ENCODE assay signal across 15 mouse cellular contexts in genomic region chr8:120103916-120104315, GRCm38 (mm10). TPM values are rescaled to one million over a fixed set of nuclear protein-coding genes. Genes with fewer than 3 reads are reported as not detected.
A peak's percentile ranks its signal among the peaks of the same experiment; 100 is the strongest.
DNase-seq lines count a peak whose midpoint lies in the region; ATAC-seq and TF ChIP-seq lines count a peak whose summit lies in the region.
"Had no signal": no experiment of that assay in that cellular context is flagged by ENCODE, and none has a peak within 500 bp of the region (broad histone marks: within the 10 kb centered on the region; RNA-seq: fewer than 3 reads in every experiment).

No protein-coding gene starts in this region.

- no peak for TF ChIP-seq EP300 in liver, postnatal 0 days (IDR thresholded peaks at IDR 0.05; ENCODE audit: low read depth)
- TF ChIP-seq EP300 in lung, postnatal 0 days (IDR thresholded peaks at IDR 0.05), result peak; percentile 73

- peaks cover 23% of the 10 kb centered on the region; the same call in 1 of the 2 replicates for H3K79me2 ChIP-seq in liver, adult 2 months (ENCODE audit: control insufficient read depth, insufficient read depth, low read length)

- no peak for TF ChIP-seq CTCF in hindbrain, postnatal 0 days (IDR thresholded peaks at IDR 0.05; ENCODE audit: low read depth)
- no peak for TF ChIP-seq CTCF in liver, adult 2 months (IDR thresholded peaks at IDR 0.05; ENCODE audit: low read depth, low read length)
- TF ChIP-seq CTCF in liver, postnatal 0 days (IDR thresholded peaks at IDR 0.05; ENCODE audit: low read depth), result no peak
- no peak for TF ChIP-seq CTCF in lung, postnatal 0 days (IDR thresholded peaks at IDR 0.05)

- H3K27me3 ChIP-seq in hindbrain, embryonic 14.5 days (ENCODE audit: control insufficient read depth, insufficient read depth, low read length), result no peaks in the 10 kb centered on the region
- no peaks in the 10 kb centered on the region for H3K27me3 ChIP-seq in hindbrain, postnatal 0 days (ENCODE audit: insufficient read depth, low read length)
- H3K27me3 ChIP-seq in liver, adult 2 months (ENCODE audit: control insufficient read depth, insufficient read depth, low read length), result no peaks in the 10 kb centered on the region
- no peaks in the 10 kb centered on the region for H3K27me3 ChIP-seq in liver, postnatal 0 days (ENCODE audit: insufficient read depth, low read length)
- H3K27me3 ChIP-seq in embryonic facial prominence, embryonic 15.5 days, result no peaks in the 10 kb centered on the region
- H3K27me3 ChIP-seq in lung, postnatal 0 days (replicated peaks; ENCODE audit: insufficient read depth, low read length), result no peaks in the 10 kb centered on the region
- H3K27me3 ChIP-seq: liver, embryonic 15.5 days had no signal

- 89% methylated on average over 9 of the region's 9 CpGs for WGBS in hindbrain, embryonic 14.5 days
- 82% methylated on average over 9 of the region's 9 CpGs for WGBS in hindbrain, postnatal 0 days
- 83% methylated on average over 9 of the region's 9 CpGs for WGBS in liver, adult 2 months
- 86% methylated on average over 9 of the region's 9 CpGs for WGBS in liver, postnatal 0 days (ENCODE audit: insufficient replicate concordance)
- WGBS in embryonic facial prominence, embryonic 15.5 days, result 88% methylated on average over 9 of the region's 9 CpGs
- 62% methylated on average over 9 of the region's 9 CpGs for WGBS in lung, postnatal 0 days

- H3K36me3 ChIP-seq in hindbrain, embryonic 14.5 days (replicated peaks; ENCODE audit: control insufficient read depth, insufficient read depth), result 0 out of 2 replicates have a peak, but pooled peaks cover 7% of the 10 kb centered on the region
- no peaks in the 10 kb centered on the region for H3K36me3 ChIP-seq in hindbrain, postnatal 0 days (ENCODE audit: insufficient read depth, low read length)
- H3K36me3 ChIP-seq in liver, adult 2 months (ENCODE audit: control insufficient read depth, insufficient read depth, low read length), result no peaks in the 10 kb centered on the region
- H3K36me3 ChIP-seq in liver, postnatal 0 days (replicated peaks; ENCODE audit: insufficient read depth, low read length), result no peaks in the 10 kb centered on the region
- H3K36me3 ChIP-seq in embryonic facial prominence, embryonic 15.5 days, result 0 out of 2 replicates have a peak, but pooled peaks cover 5% of the 10 kb centered on the region
- H3K36me3 ChIP-seq in lung, postnatal 0 days (ENCODE audit: insufficient read depth, low read length), result no peaks in the 10 kb centered on the region
- H3K36me3 ChIP-seq: liver, embryonic 15.5 days had no signal

- H3K27ac ChIP-seq in hindbrain, embryonic 14.5 days, result peak overlapping the region; percentile 43; the same call in 1 of the 2 replicates
- H3K27ac ChIP-seq in hindbrain, postnatal 0 days, result no peak overlapping the region
- peak overlapping the region; percentile 72 for H3K27ac ChIP-seq in liver, adult 2 months (replicated peaks; ENCODE audit: insufficient read depth, low read depth, low read length)
- no peak overlapping the region for H3K27ac ChIP-seq in liver, postnatal 0 days (ENCODE audit: low read depth)
- H3K27ac ChIP-seq in embryonic facial prominence, embryonic 15.5 days (replicated peaks), result peak overlapping the region; percentile 48; the same call in 1 of the 2 replicates
- H3K27ac ChIP-seq in lung, postnatal 0 days (ENCODE audit: low read length), result peak overlapping the region; percentile 79
- H3K27ac ChIP-seq: liver, embryonic 15.5 days had no signal

- no peak for TF ChIP-seq POLR2A in liver, adult 2 months (IDR thresholded peaks at IDR 0.05; ENCODE audit: extremely low read depth, insufficient read depth, low read length)

- no peak for ATAC-seq in hindbrain, embryonic 14.5 days (ENCODE audit: low FRiP score)
- no peak for ATAC-seq in hindbrain, postnatal 0 days
- ATAC-seq in liver, postnatal 0 days, result no peak
- ATAC-seq in embryonic facial prominence, embryonic 15.5 days (ENCODE audit: insufficient number of reproducible peaks, low FRiP score, low TSS enrichment, low read depth), result no peak
- ATAC-seq in lung, postnatal 0 days, result no peak
- ATAC-seq: activated CD4-positive, CD25-positive, alpha-beta regulatory T cell, adult 4 months; forebrain, embryonic 14.5 days had no signal

- peaks cover 26% of the 10 kb centered on the region for H3K4me1 ChIP-seq in hindbrain, embryonic 14.5 days (replicated peaks; ENCODE audit: control insufficient read depth, insufficient read depth, low read length)
- H3K4me1 ChIP-seq in hindbrain, postnatal 0 days (ENCODE audit: insufficient read depth, low read length), result peaks cover 14% of the 10 kb centered on the region
- H3K4me1 ChIP-seq in liver, adult 2 months (ENCODE audit: control insufficient read depth, insufficient read depth, low read length), result peaks cover 10% of the 10 kb centered on the region
- peaks cover 26% of the 10 kb centered on the region for H3K4me1 ChIP-seq in liver, postnatal 0 days (ENCODE audit: insufficient read depth)
- H3K4me1 ChIP-seq in embryonic facial prominence, embryonic 15.5 days, result peaks cover 26% of the 10 kb centered on the region
- peaks cover 6% of the 10 kb centered on the region; the same call in 1 of the 2 replicates for H3K4me1 ChIP-seq in lung, postnatal 0 days (ENCODE audit: insufficient read depth, low read depth, low read length)

- no peak for DNase-seq in hindbrain, embryonic 14.5 days (ENCODE audit: low spot score)
- DNase-seq in hindbrain, postnatal 0 days (ENCODE audit: low spot score), result no peak
- DNase-seq in liver, adult 2 months (ENCODE audit: extremely low read depth, low read depth, low spot score), result no peak
- no peak for DNase-seq in liver, postnatal 0 days
- no peak for DNase-seq in lung, postnatal 0 days (ENCODE audit: low spot score)
- no peak for DNase-seq in natural killer cell, adult 2 months (ENCODE audit: low spot score in 2 of 2)
- DNase-seq: cerebellum, postnatal 25 days; heart, postnatal 10 days; left cerebral cortex, postnatal 4 days; right cerebral cortex, postnatal 4 days; thymus, postnatal 36 days had no signal

- no peak overlapping the region for H3K4me2 ChIP-seq in hindbrain, embryonic 14.5 days (replicated peaks)
- H3K4me2 ChIP-seq in hindbrain, postnatal 0 days (ENCODE audit: low read depth, low read length), result no peak overlapping the region
- H3K4me2 ChIP-seq in liver, postnatal 0 days (ENCODE audit: low read depth, low read length), result no peak overlapping the region
- H3K4me2 ChIP-seq in embryonic facial prominence, embryonic 15.5 days (replicated peaks), result no peak overlapping the region
- H3K4me2 ChIP-seq in lung, postnatal 0 days (replicated peaks; ENCODE audit: low read depth, low read length), result peak overlapping the region; percentile 27; the same call in 1 of the 2 replicates
- H3K4me2 ChIP-seq: liver, embryonic 15.5 days had no signal

- H3K9me3 ChIP-seq in hindbrain, embryonic 14.5 days (ENCODE audit: control insufficient read depth, low read length), result no peaks in the 10 kb centered on the region
- H3K9me3 ChIP-seq in hindbrain, postnatal 0 days (ENCODE audit: low read length), result no peaks in the 10 kb centered on the region
- H3K9me3 ChIP-seq in liver, postnatal 0 days (ENCODE audit: low read length), result no peaks in the 10 kb centered on the region
- no peaks in the 10 kb centered on the region for H3K9me3 ChIP-seq in embryonic facial prominence, embryonic 15.5 days (replicated peaks)
- no peaks in the 10 kb centered on the region for H3K9me3 ChIP-seq in lung, postnatal 0 days (ENCODE audit: low read length)
- H3K9me3 ChIP-seq: liver, embryonic 15.5 days had no signal

- no peak overlapping the region for H3K4me3 ChIP-seq in hindbrain, embryonic 14.5 days (replicated peaks; ENCODE audit: low read length)
- H3K4me3 ChIP-seq in hindbrain, postnatal 0 days (ENCODE audit: low read length), result no peak overlapping the region
- no peak overlapping the region for H3K4me3 ChIP-seq in liver, adult 2 months (ENCODE audit: insufficient read depth, low read depth, low read length)
- no peak overlapping the region for H3K4me3 ChIP-seq in liver, postnatal 0 days (ENCODE audit: low read depth, low read length)
- H3K4me3 ChIP-seq in embryonic facial prominence, embryonic 15.5 days (replicated peaks), result no peak overlapping the region
- H3K4me3 ChIP-seq in lung, postnatal 0 days (ENCODE audit: low read depth, low read length), result no peak overlapping the region
- H3K4me3 ChIP-seq: liver, embryonic 15.5 days had no signal

- no peak overlapping the region for H3K9ac ChIP-seq in hindbrain, embryonic 14.5 days
- no peak overlapping the region for H3K9ac ChIP-seq in hindbrain, postnatal 0 days (replicated peaks; ENCODE audit: low read length)
- H3K9ac ChIP-seq in liver, adult 2 months (ENCODE audit: low read depth, low read length), result no peak overlapping the region
- H3K9ac ChIP-seq in liver, postnatal 0 days (replicated peaks), result no peak overlapping the region
- H3K9ac ChIP-seq in embryonic facial prominence, embryonic 15.5 days, result no peak overlapping the region
- no peak overlapping the region for H3K9ac ChIP-seq in lung, postnatal 0 days (replicated peaks; ENCODE audit: low read depth)
- H3K9ac ChIP-seq: liver, embryonic 15.5 days had no signal

RNA-seq across cellular contexts. Expression of gene Zdhhc7, which starts 2.6 kb away (rescaled TPM):
- polyA plus RNA-seq in hindbrain, embryonic 14.5 days (2014; fragmentation: Nextera tagmentation; extraction: Ambion mirVana), result 25.5 and 26.4 TPM in 2 replicates
- total RNA-seq in hindbrain, postnatal 0 days (2014; rRNA removed), result 37.7 and 46.2 TPM in 2 replicates
- 25.3 and 26.6 TPM in 2 replicates for polyA plus RNA-seq in hindbrain, postnatal 0 days (2015; fragmentation: Nextera tagmentation; extraction: Ambion mirVana)
- 9.6 and 14.4 TPM in 2 replicates for total RNA-seq in liver, adult 2 months (2014; rRNA removed)
- 25.4 and 27.1 TPM in 2 replicates for polyA plus RNA-seq in liver, adult 2 months (2012; rRNA removed)
- polyA plus RNA-seq in liver, postnatal 0 days (2015; fragmentation: Nextera tagmentation; extraction: Ambion mirVana), result 9.9 and 10.8 TPM in 2 replicates
- 31.3 and 35.2 TPM in 2 replicates for polyA plus RNA-seq in embryonic facial prominence, embryonic 15.5 days (2015; fragmentation: Nextera tagmentation; extraction: Ambion mirVana)
- polyA plus RNA-seq in lung, postnatal 0 days (2015; fragmentation: Nextera tagmentation; extraction: Ambion mirVana), result 31.0 and 33.0 TPM in 2 replicates

RNA-seq across cellular contexts. Expression of gene 6430548M08Rik, which starts 10.0 kb away (rescaled TPM):
- polyA plus RNA-seq in hindbrain, embryonic 14.5 days (2014; fragmentation: Nextera tagmentation; extraction: Ambion mirVana), result 40.1 and 42.3 TPM in 2 replicates
- 66.1 and 75.6 TPM in 2 replicates for total RNA-seq in hindbrain, postnatal 0 days (2014; rRNA removed)
- 33.9 and 35.6 TPM in 2 replicates for polyA plus RNA-seq in hindbrain, postnatal 0 days (2015; fragmentation: Nextera tagmentation; extraction: Ambion mirVana)
- total RNA-seq in liver, adult 2 months (2014; rRNA removed), result 2.9 and 3.0 TPM in 2 replicates
- 2.0 and 2.4 TPM in 2 replicates for polyA plus RNA-seq in liver, adult 2 months (2012; rRNA removed)
- 4.9 and 5.1 TPM in 2 replicates for polyA plus RNA-seq in liver, postnatal 0 days (2015; fragmentation: Nextera tagmentation; extraction: Ambion mirVana)
- 8.5 and 8.7 TPM in 2 replicates for polyA plus RNA-seq in embryonic facial prominence, embryonic 15.5 days (2015; fragmentation: Nextera tagmentation; extraction: Ambion mirVana)
- polyA plus RNA-seq in lung, postnatal 0 days (2015; fragmentation: Nextera tagmentation; extraction: Ambion mirVana), result 16.3 and 16.6 TPM in 2 replicates
- polyA plus RNA-seq: activated CD4-positive, CD25-positive, alpha-beta regulatory T cell, adult 4 months had no signal

Comparison
In these comparisons a context has a peak if more than half of its experiments do, and no peak if none do; other contexts are left out.
1. H3K27ac ChIP-seq: peak in hindbrain, embryonic 14.5 days (single experiment), liver, adult 2 months (single experiment), embryonic facial prominence, embryonic 15.5 days (single experiment) and lung, postnatal 0 days (single experiment); none in hindbrain, postnatal 0 days (single experiment) and liver, postnatal 0 days (single experiment).